Mouse (Mus musculus) CD4-positive, CD25-positive, alpha-beta regulatory T cell, adult 2 months (primary cell): ENCODE measurements around the gene Gm7879.
A peak's percentile ranks its signal among the peaks of the same experiment; 100 is the strongest.
"Not testable (repeated sequence)": the region's sequence is repeated elsewhere in the genome, so short reads cannot be mapped to it uniquely, and the experiment has no call there.

ENCODE experiments used
- DNase-seq: peaks from one replicate; pipeline ENCODE4 v3.0.0-alpha.2; 2012; ENCODE audit warnings: low read depth, low spot score

Gm7879 gene

GRCm38 (mm10) chr5:43912844-43913243 lies at the start of gene Gm7879:
Gene Gm7879 (plus strand): TSS chr5:43913144.
- DNase-seq, result not testable (repeated sequence)

- no peak for DNase-seq
Observed at GRCm38 (mm10) chr5:43863642-43864041, 49.3 kb upstream of the Gm7879 start.

- no peak for DNase-seq
Observed at GRCm38 (mm10) chr5:43865316-43865715, 47.6 kb upstream of the Gm7879 start.

DNA sequence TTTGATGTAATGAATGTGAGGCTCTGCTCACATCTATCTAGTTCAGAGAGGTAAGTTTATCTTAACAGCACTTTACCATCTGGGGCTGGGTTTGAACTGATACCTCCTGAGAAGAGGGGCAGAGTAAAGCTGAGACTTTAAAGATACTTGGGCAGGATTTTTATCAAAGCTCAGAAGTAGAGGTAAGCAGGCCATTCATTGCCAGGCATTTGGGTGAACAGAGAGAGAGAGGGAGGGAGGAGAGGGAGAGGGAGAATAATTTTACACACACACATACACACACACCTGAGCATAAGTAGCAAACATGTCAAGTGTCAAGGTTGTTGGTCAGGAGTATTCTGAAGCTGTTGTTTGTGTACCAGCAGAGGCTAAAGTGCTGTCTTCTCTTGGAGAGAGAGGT lies 44.7 kb upstream of the Gm7879 start, which contains the start of gene Cd38:
Gene Cd38 (plus strand): TSS at position 301 of the 400 bp plus-strand sequence.
- no peak for DNase-seq

- peak; percentile 50 for DNase-seq
Observed at GRCm38 (mm10) chr5:43868711-43869600, 44.0 kb upstream of the Gm7879 start.

GRCm38 (mm10) chr5:43871845-43872244 lies 41.1 kb upstream of the Gm7879 start:
- DNase-seq, result peak; percentile 30

DNA sequence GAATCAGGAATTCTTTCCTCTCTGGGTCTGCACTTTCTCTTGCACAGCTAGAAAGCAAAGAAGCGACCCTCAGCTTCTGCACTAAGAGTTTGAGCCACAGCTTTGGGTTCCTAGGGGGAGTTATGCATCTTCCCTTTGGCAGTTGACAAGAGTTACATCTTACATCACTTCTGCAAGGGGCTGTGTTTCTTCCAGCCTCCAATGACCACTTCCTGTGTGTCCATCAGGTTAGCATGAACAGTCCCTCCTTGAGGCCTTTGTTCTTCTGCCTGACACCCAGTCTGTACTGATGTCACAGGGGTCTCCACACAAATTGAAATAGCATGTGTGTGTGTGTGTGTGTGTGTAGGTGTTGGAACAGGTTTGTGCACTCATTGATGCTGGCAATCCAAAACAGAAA lies 40.3 kb upstream of the Gm7879 start:
- no peak for DNase-seq

DNA sequence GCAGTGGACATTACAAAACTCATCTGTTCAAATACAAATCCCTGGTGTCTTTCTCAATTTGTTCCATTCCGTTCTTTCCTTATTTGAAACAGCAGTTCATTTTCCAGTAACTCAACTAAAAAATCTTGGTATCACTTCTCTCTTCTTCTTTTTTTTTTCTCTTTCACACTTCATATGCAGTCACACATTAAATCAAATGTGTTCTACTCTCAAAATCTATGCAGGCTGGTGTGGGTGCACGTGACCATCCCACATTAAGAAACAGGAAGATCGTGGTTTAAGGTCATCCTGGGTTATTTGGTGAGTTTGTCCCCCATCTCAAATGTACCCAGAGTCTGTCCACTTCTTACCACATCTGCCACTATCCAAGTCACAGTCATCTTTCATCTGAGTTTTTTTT lies 30.9 kb upstream of the Gm7879 start:
- DNase-seq, result no peak

DNA sequence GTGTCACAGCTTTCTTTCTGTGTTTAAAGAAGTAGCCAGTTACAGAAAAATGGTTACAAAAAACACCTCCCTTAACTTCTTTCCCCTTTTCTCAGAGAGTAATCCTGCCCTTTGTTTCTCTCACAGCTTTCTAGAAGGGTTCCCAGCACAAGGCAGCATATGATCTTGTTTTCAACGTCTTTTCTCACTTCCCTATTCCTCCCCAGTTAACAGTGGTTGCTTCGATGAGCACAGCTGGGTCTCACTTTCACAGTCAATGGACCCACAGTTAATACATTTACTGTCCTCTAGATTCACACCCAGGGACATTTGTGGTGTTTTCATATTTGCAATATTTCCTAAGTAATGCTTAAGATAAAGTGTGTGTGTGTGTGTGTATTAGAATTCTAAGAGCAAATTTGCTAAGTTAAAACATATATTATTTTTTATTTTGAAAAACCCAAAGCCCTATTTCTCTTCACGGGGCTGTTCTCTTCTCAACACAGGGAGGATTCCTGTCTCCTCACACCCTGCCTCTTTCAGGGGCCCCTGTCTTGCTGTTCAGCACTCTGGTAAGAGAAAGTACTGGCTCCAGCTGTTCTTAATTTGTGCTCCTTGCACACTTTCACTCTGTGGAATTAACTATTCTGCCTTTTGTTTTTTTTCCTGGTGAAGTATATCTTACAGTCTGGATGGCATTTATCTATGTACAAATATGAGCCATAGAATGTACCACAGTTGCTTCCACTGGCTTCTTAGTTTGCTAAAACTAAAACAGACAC lies 27.7 kb upstream of the Gm7879 start:
- DNase-seq, result no peak

- DNase-seq, result peak; percentile 59
Observed at GRCm38 (mm10) chr5:43892386-43892785, 20.6 kb upstream of the Gm7879 start.

GRCm38 (mm10) chr5:43894113-43894512 lies 18.8 kb upstream of the Gm7879 start:
- DNase-seq, result peak; percentile 68

GRCm38 (mm10) chr5:43895931-43896330 lies 17.0 kb upstream of the Gm7879 start:
- no peak for DNase-seq

- DNase-seq, result no peak
Observed at GRCm38 (mm10) chr5:43904685-43905084, 8.3 kb upstream of the Gm7879 start.

- DNase-seq, result no peak
Observed at GRCm38 (mm10) chr5:43909213-43909612, 3.7 kb upstream of the Gm7879 start.

DNA sequence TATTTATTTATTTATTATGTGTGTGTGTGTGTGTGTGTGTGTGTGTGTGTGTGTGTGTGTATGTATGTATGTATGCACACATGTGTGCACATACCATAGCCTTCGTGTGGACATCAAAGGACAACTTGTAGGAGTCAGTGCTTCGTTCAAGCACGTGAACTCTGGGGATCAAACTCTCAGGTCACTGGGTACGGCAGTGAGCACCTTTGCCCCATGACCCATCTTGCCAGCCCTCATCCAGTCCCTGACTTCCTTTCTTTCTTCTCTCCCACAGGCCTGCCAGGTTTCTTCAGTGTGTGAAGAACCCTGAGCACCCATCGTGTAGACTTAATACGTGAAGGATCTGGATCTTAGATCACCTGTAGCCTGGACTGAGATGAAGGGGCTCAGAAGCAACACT lies 2.9 kb upstream of the Gm7879 start:
- no peak for DNase-seq

DNA sequence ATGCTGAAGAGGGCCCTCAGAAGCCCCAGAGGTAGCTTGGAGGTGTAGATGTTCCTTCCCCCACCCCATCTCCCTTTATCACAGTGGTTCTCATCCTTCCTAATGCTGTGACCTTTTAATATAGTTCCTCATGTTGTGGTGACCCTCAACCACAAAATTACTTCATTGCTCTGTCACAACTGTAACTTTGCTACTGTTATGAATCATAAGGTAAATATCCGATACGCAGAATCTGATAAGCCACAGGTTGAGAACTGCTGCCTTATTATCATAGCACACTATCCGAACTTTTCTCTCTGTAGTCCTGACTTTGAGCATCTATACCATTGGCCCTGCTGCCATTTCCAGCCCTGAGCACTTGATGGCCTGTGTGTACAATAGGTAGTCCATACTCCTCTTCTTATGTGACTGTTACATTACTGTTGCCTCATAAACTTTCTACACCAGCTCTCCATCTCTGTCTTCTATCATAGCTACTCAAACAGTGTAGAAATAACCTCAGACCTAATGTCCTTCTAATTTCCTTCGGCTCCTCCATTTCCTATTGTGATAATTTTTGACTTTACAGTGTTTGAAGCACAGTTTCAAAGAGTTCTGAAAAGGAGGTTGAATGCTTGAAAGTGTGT lies 2.4 kb downstream of the Gm7879 start:
- peak; percentile 3 for DNase-seq

- DNase-seq, result no peak
Observed at GRCm38 (mm10) chr5:43921877-43922276, 8.9 kb downstream of the Gm7879 start.

DNA sequence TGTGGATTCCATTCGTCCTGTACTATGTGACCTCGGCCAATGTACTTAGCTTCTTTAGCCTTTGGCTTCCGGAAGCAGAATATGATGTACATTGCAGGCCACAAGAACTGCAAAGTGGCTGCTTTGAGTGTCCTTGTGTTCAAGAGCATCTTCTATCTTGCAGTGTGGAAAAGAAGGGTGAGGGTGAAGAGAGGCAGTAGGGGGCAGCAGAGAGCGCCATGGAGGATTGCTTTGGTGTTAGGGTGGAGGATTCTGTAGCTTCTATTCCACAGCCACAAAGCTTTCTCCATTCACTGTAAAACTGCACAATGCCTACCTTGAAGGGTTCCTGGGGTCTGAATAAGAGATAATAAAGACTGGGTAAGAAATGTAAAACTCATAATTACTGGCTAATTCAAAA lies 11.0 kb downstream of the Gm7879 start:
- DNase-seq, result peak; percentile 79

GRCm38 (mm10) chr5:43927729-43928128 lies 14.8 kb downstream of the Gm7879 start:
- no peak for DNase-seq

GRCm38 (mm10) chr5:43933269-43933668 lies 20.3 kb downstream of the Gm7879 start:
- no peak for DNase-seq

- DNase-seq, result peak; percentile 26
Observed at GRCm38 (mm10) chr5:43947330-43947977, 34.5 kb downstream of the Gm7879 start.
